Mouse (Mus musculus) gonadal fat pad, adult 2 months (tissue): ENCODE results near the gene Sirt2. TPM values are rescaled to one million over a fixed set of nuclear protein-coding genes. Genes with fewer than 3 reads are reported as not detected.
A peak's percentile ranks its signal among the peaks of the same experiment; 100 is the strongest.

Source experiments
- DNase-seq: peaks from one replicate; pipeline ENCODE4 v3.0.0-alpha.2; 2012; ENCODE audit warnings: low read depth
- polyA plus RNA-seq: library from polyadenylated mRNA; depleted of rRNA; stranded (reverse); fragments of >200 nt; gene quantifications from 2 replicates; pipeline ENCODE4 v1.2.3, GENCODE M21; 2012; rRNA removed

Sirt2 gene
- polyA plus RNA-seq, result 88.4 and 92.4 TPM in 2 replicates

DNA sequence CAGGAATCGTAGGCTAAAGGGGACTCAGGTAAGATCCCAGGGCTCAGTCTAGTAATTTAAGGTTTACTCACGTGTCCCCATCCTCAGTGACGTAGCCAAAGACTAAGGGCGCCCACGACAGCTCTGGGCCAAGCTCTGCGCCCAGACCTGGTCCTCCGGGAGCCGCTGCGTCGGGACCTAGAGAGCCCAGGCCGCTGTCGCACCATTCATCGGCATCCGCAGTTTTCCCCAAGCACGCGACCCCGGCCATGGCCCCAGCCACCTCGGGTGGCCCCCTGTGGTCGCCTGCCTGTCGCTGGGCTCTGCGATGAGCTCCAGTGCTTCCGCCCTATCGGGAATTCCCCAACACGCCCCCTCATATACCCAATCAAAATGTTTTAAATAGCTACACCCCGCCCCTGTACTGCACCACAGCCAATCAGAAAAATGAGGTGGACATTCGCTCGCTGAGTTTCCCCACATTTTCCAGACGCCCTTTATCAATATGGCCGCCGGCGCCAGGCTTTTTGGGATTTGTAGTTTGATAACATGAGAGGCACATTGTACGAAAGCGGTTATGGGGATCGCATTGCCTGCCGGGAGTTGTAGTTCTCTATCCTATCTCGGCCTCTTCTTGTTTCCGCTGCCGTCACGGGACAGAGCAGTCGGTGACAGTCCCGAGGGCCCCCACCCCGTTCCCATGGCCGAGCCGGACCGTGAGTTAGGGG lies at the start of gene Sirt2:
Gene Sirt2, plus strand, starts transcription at position 563 of the 707 bp plus-strand sequence.
- peak; percentile 98 for DNase-seq

- no peak for DNase-seq
Measured at GRCm38 (mm10) chr7:28717726-28718125, 48.8 kb upstream of the Sirt2 start.

GRCm38 (mm10) chr7:28719159-28719558 lies 47.4 kb upstream of the Sirt2 start:
- no peak for DNase-seq

DNA sequence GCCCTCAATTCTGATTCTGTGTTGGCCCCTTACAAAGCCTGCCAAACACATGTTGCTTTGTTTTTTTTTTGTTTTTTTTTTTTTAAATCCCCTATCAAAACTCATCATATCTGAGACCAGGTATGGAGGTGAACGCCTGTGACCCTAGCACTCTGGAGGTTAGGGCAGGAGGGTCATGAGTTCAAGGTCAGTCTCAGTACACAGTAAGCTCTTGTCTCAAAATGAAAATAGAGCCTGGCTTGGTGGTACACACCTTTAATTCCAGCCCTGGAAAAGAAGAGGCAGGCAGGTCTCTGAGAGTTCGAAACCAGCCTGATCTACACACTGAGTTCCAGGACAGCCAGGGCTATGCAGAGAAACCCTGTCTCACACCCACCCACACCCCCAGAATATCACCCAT lies 46.9 kb upstream of the Sirt2 start:
- no peak for DNase-seq

- no peak for DNase-seq
Measured at GRCm38 (mm10) chr7:28720753-28721537, 45.6 kb upstream of the Sirt2 start.

DNA sequence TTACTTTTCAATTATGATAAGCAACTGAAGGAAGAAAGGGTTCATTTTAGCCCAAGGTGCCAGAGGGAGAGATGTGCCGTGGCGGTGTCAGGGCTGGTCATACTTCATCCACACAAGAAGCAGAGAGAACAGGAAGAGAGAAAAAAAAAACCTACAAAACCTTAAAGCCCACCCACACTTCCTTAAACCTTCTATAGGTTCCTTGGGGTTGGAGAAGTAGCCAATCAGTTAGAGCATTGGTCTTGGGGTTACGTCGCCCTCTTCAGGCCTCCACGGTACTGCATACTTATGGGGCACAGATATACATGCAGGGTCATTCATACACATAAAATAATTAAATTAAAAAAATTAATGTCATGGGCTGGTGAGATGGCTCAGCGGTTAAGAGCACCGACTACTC lies 44.5 kb upstream of the Sirt2 start:
- DNase-seq, result no peak

GRCm38 (mm10) chr7:28724613-28725012 lies 41.9 kb upstream of the Sirt2 start:
- DNase-seq, result no peak

DNA sequence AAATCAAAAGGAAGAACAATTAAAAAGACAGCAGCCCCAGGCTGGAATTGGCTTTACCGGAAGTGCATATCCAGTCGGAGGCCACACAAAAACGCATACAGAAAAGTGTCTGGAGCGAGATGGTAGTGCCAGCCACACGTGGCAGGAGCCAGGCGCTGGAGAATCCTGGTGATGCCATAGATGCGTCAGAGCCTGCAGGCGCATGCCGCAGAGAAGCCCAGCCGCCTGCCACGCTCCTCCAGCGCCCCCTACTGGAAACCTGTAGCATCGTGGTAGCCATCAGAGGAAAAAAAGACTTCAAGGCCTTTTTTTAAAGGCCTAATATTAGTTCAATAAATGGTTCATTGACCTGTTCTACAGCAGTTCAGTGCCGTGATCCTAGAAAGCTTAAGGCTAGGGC lies 39.9 kb upstream of the Sirt2 start:
- no peak for DNase-seq

GRCm38 (mm10) chr7:28727649-28728340 lies 38.7 kb upstream of the Sirt2 start:
- no peak for DNase-seq

DNA sequence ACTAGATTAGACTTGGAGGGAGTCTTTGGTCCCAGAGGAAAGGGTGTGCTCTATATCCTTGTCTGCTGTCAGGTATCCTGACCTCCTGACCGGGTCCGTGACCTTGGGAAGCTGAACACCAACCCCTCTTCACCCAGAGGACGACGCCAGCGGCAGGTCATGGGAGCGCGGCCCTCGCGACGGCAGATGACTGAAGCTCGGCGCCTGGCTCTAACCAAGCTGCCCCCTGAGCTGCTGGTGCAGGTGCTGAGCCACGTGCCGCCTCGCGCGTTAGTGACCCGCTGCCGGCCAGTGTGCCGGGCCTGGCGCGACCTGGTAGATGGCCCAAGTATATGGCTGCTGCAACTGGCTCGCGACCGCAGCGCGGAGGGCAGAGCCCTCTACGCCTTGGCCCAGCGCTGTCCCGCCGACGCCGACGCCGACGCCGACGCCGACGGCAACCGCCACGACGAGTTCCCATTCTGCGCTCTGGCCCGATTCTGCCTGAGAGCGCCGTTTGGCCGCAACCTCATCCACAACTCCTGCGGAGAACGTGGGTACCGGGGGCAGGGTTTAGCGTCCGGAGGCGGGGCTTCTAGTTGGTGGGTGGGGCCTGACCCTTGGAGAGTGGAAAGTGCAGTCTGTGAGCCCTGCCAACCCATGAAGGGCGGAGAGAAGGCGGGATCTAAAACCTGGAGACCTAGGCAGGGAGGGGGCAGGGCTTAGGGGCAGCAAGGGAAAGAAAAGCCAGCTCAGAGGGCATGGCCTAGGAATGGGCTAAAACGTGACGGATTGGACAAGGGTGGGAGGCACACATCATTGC lies 34.0 kb upstream of the Sirt2 start:
- peak; percentile 44 for DNase-seq

GRCm38 (mm10) chr7:28733211-28733610 lies 33.3 kb upstream of the Sirt2 start:
- no peak for DNase-seq

GRCm38 (mm10) chr7:28735701-28736100 lies 30.8 kb upstream of the Sirt2 start:
- DNase-seq, result no peak

DNA sequence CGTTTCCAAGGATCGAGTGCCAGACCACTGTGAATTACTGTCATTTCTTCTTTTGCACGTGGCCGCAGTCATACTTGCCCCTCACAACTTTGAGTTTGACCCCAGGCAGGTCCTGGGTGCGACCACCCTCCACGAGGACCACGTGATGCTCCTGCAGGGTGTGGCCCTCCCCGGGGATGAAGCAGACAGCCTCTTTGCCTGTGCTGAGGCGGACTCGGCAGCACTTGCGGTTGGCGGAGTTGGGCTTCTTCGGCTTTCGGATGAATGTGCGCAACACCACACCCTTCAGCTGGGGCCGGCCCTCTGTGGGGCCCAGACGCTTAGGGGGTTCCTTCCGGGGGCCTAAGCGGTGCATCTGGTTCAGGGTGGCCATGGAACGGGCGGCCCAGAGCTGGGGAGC lies 26.7 kb upstream of the Sirt2 start:
- no peak for DNase-seq

DNA sequence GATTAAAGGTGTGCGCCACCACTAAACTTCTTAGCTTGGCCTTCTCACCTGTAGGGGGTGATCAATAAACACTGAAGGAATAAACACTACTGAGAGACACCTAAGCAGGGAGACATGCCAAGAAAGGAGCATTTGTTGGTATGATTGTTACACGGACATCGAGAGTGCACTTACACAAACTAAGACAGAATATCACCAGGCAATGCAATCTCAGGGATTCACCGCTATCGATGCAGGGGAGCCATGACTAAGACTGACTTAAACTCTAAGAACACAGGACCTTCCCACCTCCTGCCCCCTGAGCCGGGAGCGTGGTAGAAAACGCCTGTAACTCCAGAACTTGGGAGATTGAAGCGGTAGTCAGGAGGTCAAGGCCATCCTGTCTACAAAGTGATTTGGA lies 25.6 kb upstream of the Sirt2 start:
- DNase-seq, result no peak

- no peak for DNase-seq
Measured at GRCm38 (mm10) chr7:28741368-28741708, 25.2 kb upstream of the Sirt2 start.

DNA sequence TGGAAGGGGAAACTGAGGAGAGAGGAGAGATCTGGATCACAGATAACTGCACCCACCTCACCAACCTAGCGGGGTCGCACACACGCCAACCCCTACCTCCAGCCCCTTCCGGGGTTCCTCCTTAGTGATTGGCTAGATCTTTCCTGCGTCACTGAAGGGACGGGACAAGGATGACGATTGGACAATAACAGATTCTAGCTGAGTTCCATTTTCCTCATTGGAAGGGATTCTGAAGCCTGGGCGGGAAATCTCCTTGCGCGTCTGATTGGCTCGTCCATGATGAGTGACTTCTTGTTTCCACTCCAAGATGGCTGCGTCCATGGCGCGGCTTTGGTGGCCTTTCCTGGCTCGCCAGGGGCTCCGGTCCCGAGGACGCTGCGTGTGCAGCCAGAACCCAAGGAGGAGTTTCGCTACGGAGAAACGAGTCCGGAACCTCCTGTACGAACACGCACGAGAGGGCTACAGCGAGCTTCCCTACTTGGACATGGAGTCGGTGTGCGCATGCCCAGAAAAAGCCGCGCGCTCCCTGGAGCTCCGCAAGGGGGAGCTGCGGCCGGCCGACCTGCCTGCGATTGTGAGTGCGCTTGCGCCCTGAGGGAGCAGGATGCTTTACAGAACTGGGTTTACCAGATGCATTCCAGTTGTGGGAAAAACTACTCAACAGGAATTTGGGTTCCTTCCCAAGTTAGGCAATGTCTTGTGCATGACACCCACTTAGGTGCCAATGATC lies 24.7 kb upstream of the Sirt2 start, which contains the start of the genes Mrps12 and Sars2:
Gene Mrps12, minus strand, starts transcription at position 112 of the 730 bp plus-strand sequence.
Gene Sars2, plus strand, starts transcription at position 284 of the 730 bp plus-strand sequence.
- peak; percentile 96 for DNase-seq

DNA sequence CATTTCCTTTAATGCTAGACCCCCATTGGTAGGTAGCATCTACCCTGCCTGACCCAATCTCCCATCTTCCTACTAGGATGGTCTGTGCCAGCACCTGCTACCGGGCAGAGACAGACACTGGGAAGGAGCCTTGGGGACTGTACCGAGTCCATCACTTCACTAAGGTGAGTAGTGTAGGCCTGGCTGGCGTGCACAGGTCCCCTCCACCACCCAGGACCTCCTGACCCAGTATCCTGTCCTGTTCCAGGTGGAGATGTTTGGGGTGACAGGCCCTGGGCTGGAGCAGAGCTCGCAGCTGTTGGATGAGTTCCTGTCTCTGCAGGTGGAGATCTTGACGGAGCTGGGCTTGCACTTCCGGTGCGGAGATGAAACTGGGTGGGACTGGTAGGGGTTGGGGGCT lies 16.6 kb upstream of the Sirt2 start:
- DNase-seq, result no peak

GRCm38 (mm10) chr7:28756079-28756478 lies 10.5 kb upstream of the Sirt2 start, which contains the start of gene Ccer2:
TSS of gene Ccer2 (plus strand) at chr7:28756174.
- no peak for DNase-seq

DNA sequence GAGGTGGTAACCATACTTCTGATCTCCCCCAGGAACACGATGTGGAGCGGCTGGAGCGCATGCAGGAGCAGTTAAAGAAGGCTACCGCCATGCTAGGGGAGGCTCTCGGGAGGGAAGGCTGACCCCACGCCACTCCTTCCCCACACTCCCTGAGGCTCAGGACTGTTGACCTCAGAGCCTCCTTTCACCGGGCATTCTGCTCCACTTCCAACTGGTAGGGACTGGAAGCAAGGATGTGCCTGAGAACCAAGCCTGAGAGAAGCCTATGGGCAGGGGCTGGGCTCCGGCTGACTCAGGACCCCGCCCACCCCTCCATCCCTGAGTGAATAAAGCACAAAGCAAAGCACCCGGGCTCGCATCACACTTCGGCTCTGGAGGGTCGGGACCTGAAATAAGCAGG lies 7.9 kb upstream of the Sirt2 start:
- no peak for DNase-seq

DNA sequence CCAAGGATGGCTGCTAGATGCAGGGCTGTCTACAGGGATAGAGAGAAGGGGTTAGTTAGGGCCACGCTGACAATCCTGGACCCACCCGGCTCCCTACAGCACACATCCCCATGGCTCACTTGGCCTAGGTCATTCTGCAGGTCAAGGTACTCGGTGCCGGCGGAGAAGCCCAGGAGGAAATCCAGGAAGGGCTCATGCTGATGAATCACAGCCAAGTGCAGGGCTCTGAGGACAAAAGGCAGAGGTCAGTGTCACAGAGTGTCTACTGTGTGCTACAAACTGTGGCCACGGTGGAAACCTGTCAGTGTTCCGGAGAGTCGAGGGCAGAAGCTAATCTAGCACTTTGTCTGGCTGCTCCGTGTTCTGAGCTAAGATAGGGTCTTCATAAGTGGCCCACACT lies 4.6 kb upstream of the Sirt2 start:
- no peak for DNase-seq

GRCm38 (mm10) chr7:28765211-28765610 lies 1.3 kb upstream of the Sirt2 start:
- DNase-seq, result no peak
